Mouse (Mus musculus) kidney, adult 2 months (tissue): Measurements from ENCODE around the gene Kif3b. TPM values are rescaled to one million over a fixed set of nuclear protein-coding genes. Genes with fewer than 3 reads are reported as not detected.
A peak's percentile ranks its signal among the peaks of the same experiment; 100 is the strongest.

Experiments
- DNase-seq: peaks from one replicate; pipeline ENCODE4 v3.0.0; 2021
- H3K27ac ChIP-seq: fragments of 200-500 bp; 2 replicates; pipeline ENCODE4 v1.5.1; 2012; ENCODE audit warnings: low read depth, low read length, control low read depth, inconsistent platforms; ENCODE audit not compliant: insufficient read depth
- H3K27me3 ChIP-seq: fragments of 200-500 bp; replicated peaks from 2 replicates; pipeline ENCODE4 v1.6.1; 2012; ENCODE audit warnings: mild to moderate bottlenecking, moderate library complexity, low read length, inconsistent platforms; ENCODE audit not compliant: control insufficient read depth, insufficient read depth
- H3K36me3 ChIP-seq: fragments of 200-500 bp; 2 replicates; pipeline ENCODE4 v1.6.1; 2012; ENCODE audit warnings: mild to moderate bottlenecking, moderate library complexity, low read length, inconsistent platforms; ENCODE audit not compliant: control insufficient read depth, insufficient read depth
- H3K4me1 ChIP-seq: fragments of 200-500 bp; 2 replicates; pipeline ENCODE4 v1.6.1; 2011; ENCODE audit warnings: low read length; ENCODE audit not compliant: control insufficient read depth, insufficient read depth
- H3K4me3 ChIP-seq: fragments of 200-500 bp; 2 replicates; pipeline ENCODE4 v1.5.1; 2011; ENCODE audit warnings: mild to moderate bottlenecking, low read depth, low read length, control low read depth; ENCODE audit not compliant: insufficient read depth
- CTCF ChIP-seq: fragments of 200-500 bp; conservative IDR thresholded peaks from 2 replicates; pipeline ENCODE4 v1.5.1; 2011; ENCODE audit warnings: low read depth, mild to moderate bottlenecking, control low read depth, low read length, moderate library complexity, mixed read lengths; ENCODE audit not compliant: insufficient read depth, insufficient read length
- POLR2A ChIP-seq: fragments of 200-500 bp; IDR thresholded peaks from one replicate; pipeline ENCODE4 v1.6.1; 2011; ENCODE audit warnings: low read depth, low read length, control low read depth
- WGBS: fragments of 180-500 bp; shearing (Covaris S2); methylation state at CpG from one replicate; pipeline ENCODE4 v1.1.7; 2018; 5-methylcytosine and 5-hydroxymethylcytosine counted together
- polyA plus RNA-seq: library from polyadenylated mRNA; depleted of rRNA; stranded (reverse); fragments of >200 nt; gene quantifications from 2 replicates; pipeline ENCODE4 v1.2.3, GENCODE M21; 2012

Kif3b gene
- polyA plus RNA-seq, 1 experiment = 10.9 TPM

DNA sequence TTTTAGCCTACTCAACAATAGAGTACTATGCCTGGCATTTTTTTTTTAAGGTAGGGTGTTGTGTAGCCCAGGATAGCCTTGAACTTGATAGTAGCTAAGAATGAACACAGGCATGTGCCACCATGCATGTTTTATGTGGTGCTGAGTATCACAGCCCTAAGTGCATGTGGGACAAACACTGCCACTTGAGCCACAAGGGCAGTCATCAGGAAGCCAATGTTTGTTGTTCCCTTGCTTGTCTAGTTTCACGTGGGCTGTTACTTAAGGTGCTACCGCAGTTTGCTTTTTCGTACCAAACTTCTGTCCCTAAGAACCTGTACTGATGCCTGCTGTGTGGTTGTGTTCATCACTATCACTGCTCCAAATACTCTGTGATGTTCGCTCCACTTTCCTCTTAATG is 27.2 kb downstream of the Kif3b start:
- Histone ChIP-seq H3K4me1 (no peaks in the 10 kb centered on the region), H3K27me3 (no peaks in the 10 kb centered on the region), H3K36me3 (no peaks in the 10 kb centered on the region; the same call in none of the 2 replicates), H3K27ac (no peak overlapping the region), H3K4me3 (no peak overlapping the region)
- 96% methylated on average over 4 of the region's 4 CpGs for WGBS
- DNase-seq = no peak
- no peak for TF ChIP-seq CTCF
- TF ChIP-seq POLR2A = no peak

- H3K4me1 ChIP-seq = no peaks in the 10 kb centered on the region
- peaks cover 2% of the 10 kb centered on the region for H3K36me3 ChIP-seq
- DNase-seq = peak; percentile 28
- TF ChIP-seq POLR2A (no peak), CTCF (no peak)
- H3K27ac ChIP-seq = peak overlapping the region; percentile 53; the same call in 1 of the 2 replicates
- 60% methylated on average over 8 of the region's 8 CpGs for WGBS
- H3K4me3 ChIP-seq = no peak overlapping the region
- H3K27me3 ChIP-seq = no peaks in the 10 kb centered on the region
Observed at GRCm38 (mm10) chr2:153319036-153319643, 27.9 kb downstream of the Kif3b start.

GRCm38 (mm10) chr2:153325706-153326376 is 34.6 kb downstream of the Kif3b start:
- no peak for TF ChIP-seq CTCF
- Histone ChIP-seq H3K36me3 (peaks cover 5% of the 10 kb centered on the region), H3K4me3 (no peak overlapping the region), H3K27me3 (no peaks in the 10 kb centered on the region), H3K27ac (no peak overlapping the region), H3K4me1 (no peaks in the 10 kb centered on the region)
- no peak for DNase-seq
- 62% methylated on average over 9 of the region's 9 CpGs for WGBS

DNA sequence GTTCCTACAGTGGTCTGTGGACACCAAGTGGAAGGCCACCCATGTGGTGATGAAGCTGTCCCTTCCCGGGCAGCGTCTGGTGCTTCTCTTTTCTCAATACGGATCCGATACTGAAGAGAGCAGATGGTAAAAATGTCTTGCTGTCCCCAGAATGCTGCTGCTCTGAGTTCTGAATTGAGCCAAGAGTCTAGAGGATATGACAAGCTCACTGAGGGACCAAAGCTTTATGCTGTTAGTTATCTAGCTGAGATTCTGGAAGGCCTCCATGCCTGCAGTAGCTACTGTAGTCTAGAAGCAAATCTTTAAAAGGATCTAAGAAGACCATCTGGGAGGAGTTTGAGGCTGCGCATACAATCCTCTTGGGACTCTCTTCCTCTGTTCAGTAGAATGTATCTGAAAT is 41.1 kb downstream of the Kif3b start:
- TF ChIP-seq CTCF (no peak), POLR2A (no peak)
- WGBS = 88% methylated on average over 5 of the region's 5 CpGs
- no peak for DNase-seq
- H3K27ac ChIP-seq = no peak overlapping the region
- no peak overlapping the region for H3K4me3 ChIP-seq
- no peaks in the 10 kb centered on the region for H3K27me3 ChIP-seq
- H3K4me1 ChIP-seq = no peaks in the 10 kb centered on the region
- no peaks in the 10 kb centered on the region for H3K36me3 ChIP-seq

GRCm38 (mm10) chr2:153332981-153333380 is 41.8 kb downstream of the Kif3b start:
- TF ChIP-seq CTCF (no peak), POLR2A (no peak)
- Histone ChIP-seq H3K27me3 (no peaks in the 10 kb centered on the region), H3K36me3 (no peaks in the 10 kb centered on the region), H3K4me1 (0 out of 2 replicates have a peak, but pooled peaks cover 6% of the 10 kb centered on the region), H3K4me3 (no peak overlapping the region), H3K27ac (no peak overlapping the region)
- 90% methylated on average over 3 of the region's 3 CpGs for WGBS
- DNase-seq = peak; percentile 17

GRCm38 (mm10) chr2:153333822-153334232 is 42.6 kb downstream of the Kif3b start:
- H3K4me3 ChIP-seq = no peak overlapping the region
- no peak overlapping the region for H3K27ac ChIP-seq
- H3K27me3 ChIP-seq = no peaks in the 10 kb centered on the region
- WGBS = 49% methylated on average over 6 of the region's 6 CpGs
- H3K4me1 ChIP-seq = 0 out of 2 replicates have a peak, but pooled peaks cover 7% of the 10 kb centered on the region
- H3K36me3 ChIP-seq = no peaks in the 10 kb centered on the region
- TF ChIP-seq POLR2A (no peak), CTCF (peak; percentile 26; the same call in 1 of the 2 replicates)
- DNase-seq = peak; percentile 72

DNA sequence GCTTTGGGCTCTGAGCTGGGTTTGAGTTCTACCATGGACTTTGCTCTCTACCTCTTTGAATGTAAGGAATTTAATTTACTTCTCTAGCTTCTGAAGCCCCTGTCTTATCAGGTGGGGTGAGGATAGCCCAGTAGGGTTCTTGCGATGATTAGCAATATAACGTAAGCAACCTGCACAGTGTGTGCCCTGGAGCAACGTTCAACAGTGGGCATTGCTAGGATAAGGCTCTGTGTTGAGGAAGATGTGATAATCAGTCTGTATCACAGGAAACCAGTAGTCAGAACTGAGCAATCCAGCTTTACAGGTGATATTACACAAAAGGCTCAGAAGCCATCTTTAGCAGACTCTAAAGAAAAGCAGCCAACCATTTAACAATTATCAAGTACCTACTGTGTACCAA is 43.1 kb downstream of the Kif3b start:
- Histone ChIP-seq H3K27me3 (no peaks in the 10 kb centered on the region), H3K4me3 (no peak overlapping the region), H3K4me1 (0 out of 2 replicates have a peak, but pooled peaks cover 7% of the 10 kb centered on the region), H3K36me3 (no peaks in the 10 kb centered on the region), H3K27ac (no peak overlapping the region)
- TF ChIP-seq CTCF (no peak), POLR2A (no peak)
- DNase-seq = no peak
- 79% methylated on average over 3 of the region's 3 CpGs for WGBS
